Mouse (Mus musculus): ENCODE results near the gene Gm4498. TPM values are rescaled to one million over a fixed set of nuclear protein-coding genes. Genes with fewer than 3 reads are reported as not detected.
"Not testable (repeated sequence)": the region's sequence is repeated elsewhere in the genome, so short reads cannot be mapped to it uniquely, and the experiment has no call there.

Gene Gm4498
- total RNA-seq (2012; rRNA removed) (not detected in 2 replicates), polyA plus RNA-seq (2012; ENCODE audit: insufficient read depth in 1 of 2, insufficient read length in 2 of 2, low read depth in 1 of 2, low replicate concordance in 2 of 2, missing spikeins in 1 of 2) (not detected)

- not testable (repeated sequence) for H3K9me3 ChIP-seq (replicated peaks; ENCODE audit: insufficient read depth, low read length); H3K79me2 ChIP-seq (ENCODE audit: control insufficient read depth, insufficient read depth, low read length, poor library complexity); H3K27me3 ChIP-seq (ENCODE audit: control insufficient read depth in 1 of 2, insufficient read depth in 2 of 2, low read length in 2 of 2); DNase-seq (ENCODE audit: low read depth, low spot score); H3K9ac ChIP-seq (ENCODE audit: control insufficient read depth, low read depth, low read length, poor library complexity, severe bottlenecking); H3K4me1 ChIP-seq (ENCODE audit: control insufficient read depth in 1 of 2, insufficient read depth in 2 of 2, low read length in 2 of 2); H3K4me3 ChIP-seq (ENCODE audit: control insufficient read depth in 1 of 2, insufficient read depth in 1 of 2, low read depth in 2 of 2, low read length in 2 of 2); H3K27ac ChIP-seq (ENCODE audit: control insufficient read depth, low read depth, low read length); H3K36me3 ChIP-seq (ENCODE audit: control insufficient read depth in 1 of 2, insufficient read depth in 2 of 2, low read length in 2 of 2)
These were observed at the start of gene Gm4498 for GRCm38 (mm10) chr7:20233728-20234127. Gm4498 (minus strand) TSS chr7:20233828.

- not testable (repeated sequence) for H3K27me3 ChIP-seq (ENCODE audit: control insufficient read depth in 1 of 2, insufficient read depth in 2 of 2, low read length in 2 of 2); H3K36me3 ChIP-seq (ENCODE audit: control insufficient read depth in 1 of 2, insufficient read depth in 2 of 2, low read length in 2 of 2); H3K9me3 ChIP-seq (replicated peaks; ENCODE audit: insufficient read depth, low read length); H3K4me1 ChIP-seq (ENCODE audit: control insufficient read depth in 1 of 2, insufficient read depth in 2 of 2, low read length in 2 of 2); H3K27ac ChIP-seq (ENCODE audit: control insufficient read depth, low read depth, low read length); H3K9ac ChIP-seq (ENCODE audit: control insufficient read depth, low read depth, low read length, poor library complexity, severe bottlenecking); H3K4me3 ChIP-seq (ENCODE audit: control insufficient read depth in 1 of 2, insufficient read depth in 1 of 2, low read depth in 2 of 2, low read length in 2 of 2); H3K79me2 ChIP-seq (ENCODE audit: control insufficient read depth, insufficient read depth, low read length, poor library complexity); DNase-seq (ENCODE audit: low read depth, low spot score)
These were observed 29.1 kb upstream of the Gm4498 start, which contains the start of gene Gm5890 for GRCm38 (mm10) chr7:20262734-20263133. Gm5890 (minus strand) TSS chr7:20262834.

GRCm38 (mm10) chr7:20205507-20205906, 28.1 kb downstream of the Gm4498 start, which contains the start of gene Gm6164:
Gm6164 (minus strand) TSS chr7:20205607.
- DNase-seq (ENCODE audit: low read depth, low spot score); H3K79me2 ChIP-seq (ENCODE audit: control insufficient read depth, insufficient read depth, low read length, poor library complexity); H3K27me3 ChIP-seq (ENCODE audit: control insufficient read depth in 1 of 2, insufficient read depth in 2 of 2, low read length in 2 of 2); H3K27ac ChIP-seq (ENCODE audit: control insufficient read depth, low read depth, low read length); H3K4me1 ChIP-seq (ENCODE audit: control insufficient read depth in 1 of 2, insufficient read depth in 2 of 2, low read length in 2 of 2); H3K36me3 ChIP-seq (ENCODE audit: control insufficient read depth in 1 of 2, insufficient read depth in 2 of 2, low read length in 2 of 2); H3K9me3 ChIP-seq (replicated peaks; ENCODE audit: insufficient read depth, low read length); H3K9ac ChIP-seq (ENCODE audit: control insufficient read depth, low read depth, low read length, poor library complexity, severe bottlenecking); H3K4me3 ChIP-seq (ENCODE audit: control insufficient read depth in 1 of 2, insufficient read depth in 1 of 2, low read depth in 2 of 2, low read length in 2 of 2): not testable (repeated sequence)

DNA sequence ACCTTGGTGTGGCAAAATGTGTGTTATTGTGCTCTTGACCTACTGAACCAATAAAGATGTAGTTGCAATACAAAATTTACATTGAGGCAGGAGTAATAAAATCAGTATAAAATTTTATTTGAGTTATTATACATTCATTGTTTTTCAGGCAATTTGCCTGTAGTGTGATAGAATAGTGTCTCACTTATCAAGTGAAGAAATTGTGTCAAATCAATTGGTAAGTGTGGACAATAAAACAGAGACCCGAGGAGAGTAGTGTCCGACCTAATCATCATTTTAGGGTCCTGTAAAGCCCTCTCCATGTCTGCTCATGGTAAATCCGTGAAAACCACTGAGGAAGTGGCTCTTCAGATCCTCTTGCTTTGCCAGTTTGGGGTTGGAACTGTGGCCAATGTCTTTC, 40.2 kb downstream of the Gm4498 start, which contains the start of gene Vmn1r95:
Gene Vmn1r95, plus strand, starts transcription at position 301 of the 400 bp plus-strand sequence.
- not testable (repeated sequence) for H3K9me3 ChIP-seq (replicated peaks; ENCODE audit: insufficient read depth, low read length); H3K4me1 ChIP-seq (ENCODE audit: control insufficient read depth in 1 of 2, insufficient read depth in 2 of 2, low read length in 2 of 2); H3K27me3 ChIP-seq (ENCODE audit: control insufficient read depth in 1 of 2, insufficient read depth in 2 of 2, low read length in 2 of 2); H3K79me2 ChIP-seq (ENCODE audit: control insufficient read depth, insufficient read depth, low read length, poor library complexity); H3K36me3 ChIP-seq (ENCODE audit: control insufficient read depth in 1 of 2, insufficient read depth in 2 of 2, low read length in 2 of 2); H3K27ac ChIP-seq (ENCODE audit: control insufficient read depth, low read depth, low read length); DNase-seq (ENCODE audit: low read depth, low spot score); H3K4me3 ChIP-seq (ENCODE audit: control insufficient read depth in 1 of 2, insufficient read depth in 1 of 2, low read depth in 2 of 2, low read length in 2 of 2); H3K9ac ChIP-seq (ENCODE audit: control insufficient read depth, low read depth, low read length, poor library complexity, severe bottlenecking)

Other genes starting within 250 kb of the Gm4498 start
- gene Nlrp9b, start 242.4 kb downstream of the Gm4498 start, total RNA-seq (2012; rRNA removed): not detected in 2 replicates
- not detected for gene Nlrp9b, start 242.4 kb downstream of the Gm4498 start, polyA plus RNA-seq (2012; ENCODE audit: insufficient read depth in 1 of 2, insufficient read length in 2 of 2, low read depth in 1 of 2, low replicate concordance in 2 of 2, missing spikeins in 1 of 2)
- gene Vmn1r91, start 134.1 kb downstream of the Gm4498 start, total RNA-seq (2012; rRNA removed): not detected in 2 replicates
- gene Vmn1r91, start 134.1 kb downstream of the Gm4498 start, polyA plus RNA-seq (2012; ENCODE audit: insufficient read depth in 1 of 2, insufficient read length in 2 of 2, low read depth in 1 of 2, low replicate concordance in 2 of 2, missing spikeins in 1 of 2): not detected
- not detected in 2 replicates for gene Gm16442, start 111.2 kb downstream of the Gm4498 start, total RNA-seq (2012; rRNA removed)
- gene Gm16442, start 111.2 kb downstream of the Gm4498 start, polyA plus RNA-seq (2012; ENCODE audit: insufficient read depth in 1 of 2, insufficient read length in 2 of 2, low read depth in 1 of 2, low replicate concordance in 2 of 2, missing spikeins in 1 of 2): not detected
- not detected in 2 replicates for gene Vmn1r93, start 94.7 kb downstream of the Gm4498 start, total RNA-seq (2012; rRNA removed)
- not detected for gene Vmn1r93, start 94.7 kb downstream of the Gm4498 start, polyA plus RNA-seq (2012; ENCODE audit: insufficient read depth in 1 of 2, insufficient read length in 2 of 2, low read depth in 1 of 2, low replicate concordance in 2 of 2, missing spikeins in 1 of 2)
- gene Vmn1r94, start 65.5 kb downstream of the Gm4498 start, total RNA-seq (2012; rRNA removed): not detected in 2 replicates
- gene Vmn1r94, start 65.5 kb downstream of the Gm4498 start, polyA plus RNA-seq (2012; ENCODE audit: insufficient read depth in 1 of 2, insufficient read length in 2 of 2, low read depth in 1 of 2, low replicate concordance in 2 of 2, missing spikeins in 1 of 2): not detected
- not detected in 2 replicates for gene Vmn1r95, start 40.1 kb downstream of the Gm4498 start, total RNA-seq (2012; rRNA removed)
- not detected for gene Vmn1r95, start 40.1 kb downstream of the Gm4498 start, polyA plus RNA-seq (2012; ENCODE audit: insufficient read depth in 1 of 2, insufficient read length in 2 of 2, low read depth in 1 of 2, low replicate concordance in 2 of 2, missing spikeins in 1 of 2)
- gene Gm6164, start 28.2 kb downstream of the Gm4498 start, total RNA-seq (2012; rRNA removed): not detected in 2 replicates
- gene Gm6164, start 28.2 kb downstream of the Gm4498 start, polyA plus RNA-seq (2012; ENCODE audit: insufficient read depth in 1 of 2, insufficient read length in 2 of 2, low read depth in 1 of 2, low replicate concordance in 2 of 2, missing spikeins in 1 of 2): not detected
- not detected in 2 replicates for gene Gm5890, start 29.0 kb upstream of the Gm4498 start, total RNA-seq (2012; rRNA removed)
- gene Gm5890, start 29.0 kb upstream of the Gm4498 start, polyA plus RNA-seq (2012; ENCODE audit: insufficient read depth in 1 of 2, insufficient read length in 2 of 2, low read depth in 1 of 2, low replicate concordance in 2 of 2, missing spikeins in 1 of 2): not detected
- not detected in 2 replicates for gene Gm4133, start 100.2 kb upstream of the Gm4498 start, total RNA-seq (2012; rRNA removed)
- not detected for gene Gm4133, start 100.2 kb upstream of the Gm4498 start, polyA plus RNA-seq (2012; ENCODE audit: insufficient read depth in 1 of 2, insufficient read length in 2 of 2, low read depth in 1 of 2, low replicate concordance in 2 of 2, missing spikeins in 1 of 2)
- not detected in 2 replicates for gene Gm5728, start 141.6 kb upstream of the Gm4498 start, total RNA-seq (2012; rRNA removed)
- gene Gm5728, start 141.6 kb upstream of the Gm4498 start, polyA plus RNA-seq (2012; ENCODE audit: insufficient read depth in 1 of 2, insufficient read length in 2 of 2, low read depth in 1 of 2, low replicate concordance in 2 of 2, missing spikeins in 1 of 2): not detected
- not detected in 2 replicates for gene Vmn1r100, start 184.1 kb upstream of the Gm4498 start, total RNA-seq (2012; rRNA removed)
- not detected for gene Vmn1r100, start 184.1 kb upstream of the Gm4498 start, polyA plus RNA-seq (2012; ENCODE audit: insufficient read depth in 1 of 2, insufficient read length in 2 of 2, low read depth in 1 of 2, low replicate concordance in 2 of 2, missing spikeins in 1 of 2)
- not detected in 2 replicates for gene Vmn1r101, start 208.8 kb upstream of the Gm4498 start, total RNA-seq (2012; rRNA removed)
- not detected for gene Vmn1r101, start 208.8 kb upstream of the Gm4498 start, polyA plus RNA-seq (2012; ENCODE audit: insufficient read depth in 1 of 2, insufficient read length in 2 of 2, low read depth in 1 of 2, low replicate concordance in 2 of 2, missing spikeins in 1 of 2)
- not detected in 2 replicates for gene Gm10670, start 241.1 kb upstream of the Gm4498 start, total RNA-seq (2012; rRNA removed)
- not detected for gene Gm10670, start 241.1 kb upstream of the Gm4498 start, polyA plus RNA-seq (2012; ENCODE audit: insufficient read depth in 1 of 2, insufficient read length in 2 of 2, low read depth in 1 of 2, low replicate concordance in 2 of 2, missing spikeins in 1 of 2)